Comparison of ENCODE assay signal across 9 mouse cellular contexts in genomic region chr2:135541058-135541457, GRCm38 (mm10).
DNase-seq lines count a peak whose midpoint lies in the region; ATAC-seq and TF ChIP-seq lines count a peak whose summit lies in the region.
"Had no signal": no experiment of that assay in that cellular context is flagged by ENCODE, and none has a peak within 500 bp of the region (broad histone marks: within the 10 kb centered on the region; RNA-seq: fewer than 3 reads in every experiment).

No protein-coding gene starts in this region.

- CTCF ChIA-PET in Patski (lab: Charles Lee): interaction anchor here (1.7 kb wide), 1 partner anchor 14 kb away, joined by 6 read pairs; no protein-coding TSS in a partner anchor

- H3K4me3 ChIP-seq in cerebellum, adult 2 months (replicated peaks; ENCODE audit: insufficient read depth, low read depth, low read length): no peak overlapping the region
- no peak overlapping the region for H3K4me3 ChIP-seq in midbrain, embryonic 16.5 days (ENCODE audit: low read depth, low read length)

- H3K36me3 ChIP-seq in midbrain, embryonic 16.5 days (ENCODE audit: control insufficient read depth, insufficient read depth, low read length): no peaks in the 10 kb centered on the region

- no peak overlapping the region for H3K27ac ChIP-seq in cerebellum, adult 2 months (ENCODE audit: insufficient read depth, low read length)
- H3K27ac ChIP-seq in midbrain, embryonic 16.5 days (ENCODE audit: low read length): no peak overlapping the region
- H3K27ac ChIP-seq: stomach, postnatal 0 days had no signal

- H3K4me1 ChIP-seq in cerebellum, adult 2 months (ENCODE audit: control insufficient read depth, insufficient read depth, low read length): no peaks in the 10 kb centered on the region; the same call in 1 of the 2 replicates
- peaks cover 6% of the 10 kb centered on the region for H3K4me1 ChIP-seq in midbrain, embryonic 16.5 days (ENCODE audit: control insufficient read depth, insufficient read depth, low read length)

- peak; percentile 66 for DNase-seq in Patski (ENCODE audit: low read depth, low spot score)
- DNase-seq in cerebellum, adult 2 months: peak; percentile 73 to 83
- peak; percentile 24 to 55 for DNase-seq in frontal cortex, postnatal 36 days (ENCODE audit: low spot score in 2 of 2)
- no peak for DNase-seq in ovary, adult 18-20 months (ENCODE audit: low spot score)
- no peak for DNase-seq in thymus, postnatal 4 days
- DNase-seq in embryo, embryonic 10.5 days (ENCODE audit: low spot score): no peak
- DNase-seq: lung, postnatal 14 days had no signal

- TF ChIP-seq CTCF in Patski (IDR thresholded peaks at IDR 0.05): no peak
- TF ChIP-seq CTCF in cerebellum, adult 2 months (IDR thresholded peaks at IDR 0.05; ENCODE audit: borderline replicate concordance, insufficient read depth, low read depth, low read length): no peak

- in situ Hi-C loops in Patski (cut with MboI; ENCODE audit: low pct_unique_long_range_greater_than_20kb): no loop called here

- no peak overlapping the region for H3K9ac ChIP-seq in midbrain, embryonic 16.5 days (ENCODE audit: low read depth, low read length)

- no peak for TF ChIP-seq POLR2A in cerebellum, adult 2 months (IDR thresholded peaks at IDR 0.05; ENCODE audit: borderline replicate concordance, insufficient read depth, low read length)

- no peak overlapping the region for H3K4me2 ChIP-seq in midbrain, embryonic 16.5 days (ENCODE audit: low read length)

- POLR2A ChIA-PET in Patski (lab: Charles Lee): no interaction called here

- H3K27me3 ChIP-seq in Patski: no peaks in the 10 kb centered on the region
- H3K27me3 ChIP-seq in cerebellum, adult 2 months (ENCODE audit: control insufficient read depth, insufficient read depth, low read length): no peaks in the 10 kb centered on the region
- no peaks in the 10 kb centered on the region for H3K27me3 ChIP-seq in midbrain, embryonic 16.5 days (ENCODE audit: control insufficient read depth, insufficient read depth, low read depth, low read length)

- 3% methylated on average over 2 of the region's 2 CpGs for WGBS in cerebellum, adult 2 months
- WGBS in midbrain, embryonic 16.5 days: 48% methylated on average over 2 of the region's 2 CpGs

- no peaks in the 10 kb centered on the region for H3K9me3 ChIP-seq in midbrain, embryonic 16.5 days (replicated peaks; ENCODE audit: control insufficient read depth, low read length, poor library complexity, severe bottlenecking)

- peak; percentile 12 for ATAC-seq in Patski
- peak; percentile 54; the same call in 1 of the 2 replicates for ATAC-seq in midbrain, embryonic 16.5 days

Comparison
In these comparisons a context has a peak if more than half of its experiments do, and no peak if none do; other contexts are left out.
1. DNase-seq: peak in Patski (single experiment), cerebellum, adult 2 months (2 of 2) and frontal cortex, postnatal 36 days (2 of 2); none in ovary, adult 18-20 months (single experiment), thymus, postnatal 4 days (single experiment) and embryo, embryonic 10.5 days (single experiment).